Mouse (Mus musculus) T-helper 2 cell (primary cell): ENCODE results near the gene Arl2bp.

Experiments used
- in situ Hi-C: fragments of 300-600 bp; cut with MboI, MseI; formaldehyde crosslinking; loops from one replicate; pipeline ENCODE4 v1.15.1; 2025; ENCODE audit warnings: high pct_unique_total_duplicates

Gene Arl2bp

GRCm38 (mm10) chr8:94695341-94695993, 29.1 kb downstream of the Arl2bp start:
- in situ Hi-C loops = loop anchor here (5.0 kb wide), 1 partner anchor 103 kb away; no protein-coding TSS in a partner anchor

GRCm38 (mm10) chr8:94695994-94696384, 29.6 kb downstream of the Arl2bp start, which contains the start of gene Pllp:
TSS of gene Pllp (minus strand) at chr8:94696278.
- in situ Hi-C loops = loop anchor here (5.0 kb wide), 1 partner anchor 104 kb away; no protein-coding TSS in a partner anchor

DNA sequence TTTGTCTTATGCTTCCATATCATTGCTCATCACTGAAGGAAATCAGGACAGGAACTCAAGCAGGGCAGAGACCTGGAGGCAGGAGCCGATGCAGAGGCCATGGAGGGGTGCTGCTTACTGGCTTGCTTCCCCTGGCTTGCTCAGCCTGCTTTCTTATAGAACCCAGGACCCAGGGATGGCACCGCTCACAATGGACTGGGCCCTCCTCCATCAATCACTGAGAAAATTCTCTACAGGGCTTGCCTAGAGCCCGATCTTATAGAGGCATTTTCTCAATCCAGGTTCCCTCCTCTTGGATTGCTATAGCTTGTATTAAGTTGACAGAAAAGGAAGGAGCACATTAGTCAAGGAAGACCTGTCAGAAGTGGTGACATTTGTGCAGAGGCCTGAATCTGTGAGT, 30.2 kb downstream of the Arl2bp start:
- in situ Hi-C loops = loop anchor here (5.0 kb wide), 1 partner anchor 104 kb away; no protein-coding TSS in a partner anchor

DNA sequence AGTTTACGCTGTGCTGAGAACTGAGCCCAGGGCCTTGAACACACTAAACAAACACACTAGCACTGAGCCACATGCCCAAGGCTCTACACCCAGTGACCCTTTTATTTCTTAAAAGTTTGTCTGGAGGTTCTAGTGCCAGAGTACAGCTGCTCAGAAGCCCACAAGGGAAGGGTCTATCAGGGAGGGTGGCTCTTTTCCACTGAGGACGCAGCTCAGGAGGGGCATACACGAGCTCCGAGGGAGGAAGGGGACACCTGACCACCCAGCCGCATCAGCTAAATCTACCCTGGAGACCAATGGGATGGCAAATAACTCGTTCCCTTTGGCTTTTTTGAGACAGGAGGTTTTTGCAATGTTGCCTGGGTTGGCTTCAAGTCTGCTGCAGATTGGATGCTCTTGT, 31.6 kb downstream of the Arl2bp start:
- in situ Hi-C loops = loop anchor here (5.0 kb wide), 1 partner anchor 106 kb away; no protein-coding TSS in a partner anchor

DNA sequence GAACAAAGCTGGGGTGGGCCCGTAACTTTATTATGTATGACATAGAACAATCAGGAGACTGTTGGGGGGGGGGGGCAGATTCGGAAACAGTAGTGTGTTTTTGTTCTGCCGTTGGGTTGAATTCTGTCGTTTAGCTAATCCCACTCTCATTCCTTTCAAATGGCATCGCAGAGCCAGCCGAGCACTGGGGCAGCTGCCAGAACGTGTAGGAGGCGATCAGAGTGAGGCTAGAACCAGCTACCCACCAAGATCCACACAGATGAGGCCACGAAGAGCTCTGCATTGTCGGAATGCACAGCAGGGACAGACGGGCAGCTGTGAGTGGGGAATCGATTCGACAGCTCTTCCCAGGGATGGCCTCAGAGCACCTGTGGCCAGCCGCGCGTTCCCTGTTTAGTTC, 33.0 kb downstream of the Arl2bp start:
- in situ Hi-C loops = loop anchor here (5.0 kb wide), 1 partner anchor 107 kb away; no protein-coding TSS in a partner anchor

- in situ Hi-C loops = loop anchor here (25.0 kb wide), 1 partner anchor 112 kb away; the partner anchor contains the start of gene Ccl17
Measured at GRCm38 (mm10) chr8:94700421-94700935, 34.1 kb downstream of the Arl2bp start.

DNA sequence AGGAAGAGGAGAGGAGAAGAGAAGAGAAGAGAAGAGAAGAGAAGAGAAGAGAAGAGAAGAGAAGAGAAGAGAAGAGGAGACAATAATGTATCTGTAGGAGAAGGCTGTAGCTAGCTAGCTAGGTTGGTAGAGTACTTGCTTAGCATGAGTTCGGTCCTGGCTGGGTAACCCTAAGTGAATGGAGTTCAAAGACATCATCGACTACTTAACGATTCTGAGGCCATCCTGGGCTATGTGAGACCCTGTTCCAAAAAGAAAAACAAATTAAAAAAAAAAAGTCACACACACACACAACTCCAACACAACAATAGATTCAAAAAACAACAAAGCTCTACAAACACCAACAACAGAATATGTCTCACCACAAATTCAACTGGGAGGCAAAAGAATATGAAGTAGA, 35.8 kb downstream of the Arl2bp start:
- in situ Hi-C loops = loop anchor here (25.0 kb wide), 1 partner anchor 110 kb away; the partner anchor contains the start of gene Ccl17

GRCm38 (mm10) chr8:94702844-94703813, 36.7 kb downstream of the Arl2bp start:
- in situ Hi-C loops = loop anchor here (25.0 kb wide), 1 partner anchor 109 kb away; the partner anchor contains the start of gene Ccl17

DNA sequence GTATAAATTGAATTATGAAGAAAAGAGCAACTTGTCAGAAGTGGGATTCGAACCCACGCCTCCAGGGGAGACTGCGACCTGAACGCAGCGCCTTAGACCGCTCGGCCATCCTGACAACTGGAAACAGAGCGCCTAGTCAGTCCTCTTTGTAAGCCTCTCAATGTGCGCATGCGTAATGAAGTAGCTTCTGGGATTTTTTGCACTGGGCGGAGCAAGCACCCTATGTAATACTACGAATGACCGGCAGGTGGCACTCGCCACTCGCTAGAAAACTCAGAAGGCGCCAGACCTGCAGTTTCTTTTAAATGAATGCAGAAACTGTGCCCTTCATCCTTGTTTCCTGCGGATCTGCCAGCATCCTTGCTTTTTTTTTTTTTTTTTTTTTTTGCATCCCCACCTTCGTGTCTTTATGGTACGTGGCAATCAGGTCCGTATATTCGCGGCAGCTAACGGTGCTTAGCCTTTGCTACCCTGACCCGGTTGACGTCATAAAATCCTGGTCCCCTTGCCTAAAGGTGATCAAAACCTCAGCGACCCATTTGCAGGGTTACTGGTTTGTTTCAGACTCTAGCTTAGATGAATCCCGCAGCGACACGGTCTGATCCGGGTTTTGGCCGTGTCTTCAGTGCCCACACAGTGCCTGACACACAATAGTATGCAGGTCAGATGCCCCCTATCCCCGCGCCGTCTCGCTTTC, 37.7 kb downstream of the Arl2bp start:
- in situ Hi-C loops = loop anchor here (25.0 kb wide), 1 partner anchor 108 kb away; the partner anchor contains the start of gene Ccl17

- in situ Hi-C loops = loop anchor here (25.0 kb wide), 1 partner anchor 108 kb away; the partner anchor contains the start of gene Ccl17
Measured at GRCm38 (mm10) chr8:94704669-94704984, 38.2 kb downstream of the Arl2bp start.

- in situ Hi-C loops = loop anchor here (25.0 kb wide), 1 partner anchor 107 kb away; the partner anchor contains the start of gene Ccl17
Measured at GRCm38 (mm10) chr8:94705581-94706245, 39.3 kb downstream of the Arl2bp start.

DNA sequence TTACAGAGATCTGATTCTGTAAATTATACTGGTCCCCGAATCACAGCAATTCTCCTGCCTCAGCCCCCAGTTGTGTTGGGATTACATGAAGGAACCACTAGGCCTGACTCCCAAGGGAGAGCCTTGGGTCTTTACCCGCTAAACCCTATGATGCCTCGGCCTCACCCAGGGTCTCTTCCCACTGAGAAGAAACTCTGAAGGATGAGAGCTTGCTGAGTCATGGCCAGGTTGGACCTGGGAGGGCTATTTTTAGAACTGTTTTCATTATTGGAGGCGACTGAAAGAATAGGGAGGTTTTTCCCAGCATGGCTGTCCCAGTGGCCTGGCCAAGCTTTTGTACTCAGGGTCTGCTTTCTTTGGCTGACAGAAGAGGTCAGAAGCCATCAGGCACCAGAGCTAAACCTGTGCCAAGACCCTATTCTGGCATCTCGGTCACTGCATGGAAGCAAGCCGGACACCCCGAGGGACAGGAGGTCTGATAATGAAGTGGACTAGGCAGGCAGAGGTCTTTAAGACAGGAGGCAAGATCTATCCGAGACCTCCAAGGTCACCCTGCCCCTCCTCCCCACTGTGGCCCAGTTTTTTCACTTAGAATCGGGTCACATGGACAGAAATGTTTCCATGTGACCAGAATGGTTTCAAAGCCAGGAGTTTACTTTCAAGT, 40.5 kb downstream of the Arl2bp start:
- in situ Hi-C loops = loop anchor here (25.0 kb wide), 1 partner anchor 105 kb away; the partner anchor contains the start of gene Ccl17

GRCm38 (mm10) chr8:94710336-94710735, 43.9 kb downstream of the Arl2bp start:
- in situ Hi-C loops = loop anchor here (25.0 kb wide), 1 partner anchor 102 kb away; the partner anchor contains the start of gene Ccl17

DNA sequence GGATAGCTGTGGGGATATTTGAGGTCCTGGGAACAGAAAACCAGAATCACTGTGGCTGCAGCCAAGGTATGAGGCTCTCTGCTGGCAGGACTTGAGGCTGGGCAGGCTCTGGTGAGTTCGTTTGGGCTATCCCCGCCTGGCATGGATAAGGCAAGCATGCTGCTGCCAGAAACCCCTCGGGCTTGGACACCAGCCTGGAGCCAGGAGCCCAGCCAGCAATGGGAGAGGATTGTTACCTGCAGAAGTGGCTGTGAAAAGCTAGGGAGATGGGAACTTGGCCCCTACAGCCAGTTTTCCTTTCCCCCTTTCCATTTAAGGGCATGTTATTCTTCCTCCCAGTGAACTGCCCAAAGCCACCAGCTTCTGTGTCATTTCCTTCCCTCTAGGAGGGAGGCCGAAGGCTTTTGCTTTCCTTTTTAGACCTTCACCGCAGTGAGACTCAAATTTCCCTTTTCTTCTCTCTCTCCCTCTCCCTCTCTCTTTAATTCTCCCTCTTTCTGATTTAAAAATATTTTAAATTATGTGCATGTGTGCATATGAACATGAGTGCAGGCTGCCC, 44.8 kb downstream of the Arl2bp start:
- in situ Hi-C loops = loop anchor here (25.0 kb wide), 1 partner anchor 101 kb away; the partner anchor contains the start of gene Ccl17

DNA sequence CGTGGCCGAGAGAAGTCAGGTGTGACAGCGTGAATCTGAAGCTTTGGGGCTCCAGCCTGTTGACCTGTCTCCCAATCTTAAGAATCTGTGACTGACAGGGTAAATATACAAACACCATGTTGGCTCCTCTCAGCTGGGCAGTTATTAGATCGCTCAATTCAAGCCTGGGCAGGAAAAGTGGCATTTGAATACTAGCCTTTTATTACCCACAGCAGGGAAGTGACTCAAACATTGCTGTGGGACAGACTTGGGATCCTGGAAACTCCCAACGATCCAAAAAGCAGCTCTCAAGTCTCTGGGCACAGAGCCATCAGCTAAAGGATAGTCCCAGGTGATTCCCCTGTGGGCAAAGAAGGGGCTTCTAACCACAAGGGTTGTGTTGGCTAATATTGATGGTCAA, 48.2 kb downstream of the Arl2bp start:
- in situ Hi-C loops = loop anchor here (25.0 kb wide), 1 partner anchor 98 kb away; the partner anchor contains the start of gene Ccl17

DNA sequence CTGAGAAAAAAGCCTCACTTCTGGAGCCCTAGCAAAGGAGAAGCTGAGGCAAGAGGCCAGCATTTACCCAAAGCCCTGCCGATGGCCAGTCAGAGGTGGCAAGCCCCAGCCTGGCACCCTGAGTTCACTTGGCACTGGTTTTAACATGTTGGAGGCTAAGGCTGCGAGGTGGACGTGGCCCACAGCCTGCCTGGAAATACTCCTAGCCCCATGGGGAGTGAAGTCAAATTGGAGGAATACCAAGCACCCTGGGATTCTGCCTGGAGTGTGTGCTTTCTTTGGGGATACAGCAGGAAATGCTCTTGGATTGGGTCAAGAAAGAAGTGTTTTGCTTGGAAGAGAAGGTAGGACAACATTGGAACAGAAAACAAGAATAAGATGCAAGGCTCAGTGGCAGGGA, 49.5 kb downstream of the Arl2bp start:
- in situ Hi-C loops = loop anchor here (5.0 to 25.0 kb wide), 2 partner anchors 36 to 96 kb away; partner anchors contain the start of gene Ccl17

DNA sequence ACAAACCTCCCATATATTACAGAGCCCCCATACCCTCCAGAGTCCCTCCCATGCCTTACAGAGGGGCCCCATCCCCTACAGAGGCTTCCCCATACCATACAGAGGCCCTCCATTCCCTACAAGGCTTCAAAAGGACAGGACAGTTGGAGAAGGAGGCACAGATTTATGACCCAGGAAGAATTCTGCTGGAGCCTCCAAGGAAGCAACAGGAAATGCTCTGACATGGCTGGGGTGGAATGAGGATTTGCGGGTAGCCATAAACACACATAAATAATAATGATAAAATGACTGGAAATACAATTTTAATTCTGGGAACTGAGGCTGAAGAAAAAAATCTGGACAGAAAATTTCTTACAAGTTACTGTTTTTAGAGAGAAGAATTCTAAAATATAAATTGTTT, 50.4 kb downstream of the Arl2bp start:
- in situ Hi-C loops = loop anchor here (5.0 to 25.0 kb wide), 2 partner anchors 35 to 95 kb away; partner anchors contain the start of gene Ccl17
